Mouse (Mus musculus): ENCODE measurements around the gene Urad. TPM values are rescaled to one million over a fixed set of nuclear protein-coding genes. Genes with fewer than 3 reads are reported as not detected.

Gene Urad
- polyA plus RNA-seq, 1 experiment = not detected

DNA sequence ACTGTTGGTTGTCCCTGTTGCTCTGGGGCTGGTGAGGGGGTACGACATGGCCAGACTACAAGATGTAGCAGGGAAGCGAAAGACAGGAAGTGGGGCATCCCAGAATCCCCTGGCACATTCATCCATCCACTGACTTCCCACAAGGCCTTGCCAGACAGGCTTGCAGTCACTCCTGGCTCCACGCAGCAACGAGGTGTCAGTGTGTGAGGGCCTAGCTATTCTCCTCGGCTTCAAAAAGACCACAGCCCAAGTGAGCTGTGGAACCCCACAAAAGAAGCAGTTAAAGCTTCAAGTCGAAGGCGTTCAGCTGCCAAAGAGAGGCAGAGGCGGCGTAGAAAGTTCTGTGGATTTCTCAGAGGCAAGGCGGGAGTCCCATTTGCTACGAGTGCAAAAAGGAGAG is 36.2 kb upstream of the Urad start:
- H3ac ChIP-seq (ENCODE audit: control insufficient read depth, insufficient read length, low read depth) = no peak overlapping the region
- no peak for TF ChIP-seq MYOD1 (IDR thresholded peaks at IDR 0.05; ENCODE audit: control insufficient read depth, insufficient read length, low read depth)
- TF ChIP-seq FOSL1 (IDR thresholded peaks at IDR 0.05; ENCODE audit: insufficient read depth, low read length, poor library complexity, severe bottlenecking) = no peak
- no peak for TF ChIP-seq CTCF (IDR thresholded peaks at IDR 0.05; ENCODE audit: control insufficient read depth, insufficient read depth, insufficient read length)
- no peak for TF ChIP-seq CEBPB (IDR thresholded peaks at IDR 0.05; ENCODE audit: low read depth)
- no peak for TF ChIP-seq USF1 (IDR thresholded peaks at IDR 0.05; ENCODE audit: low read depth)
- TF ChIP-seq MYOG (IDR thresholded peaks at IDR 0.05; ENCODE audit: control insufficient read depth, extremely low read depth, insufficient read length) = no peak
- no peak for TF ChIP-seq MAX (IDR thresholded peaks at IDR 0.05)

DNA sequence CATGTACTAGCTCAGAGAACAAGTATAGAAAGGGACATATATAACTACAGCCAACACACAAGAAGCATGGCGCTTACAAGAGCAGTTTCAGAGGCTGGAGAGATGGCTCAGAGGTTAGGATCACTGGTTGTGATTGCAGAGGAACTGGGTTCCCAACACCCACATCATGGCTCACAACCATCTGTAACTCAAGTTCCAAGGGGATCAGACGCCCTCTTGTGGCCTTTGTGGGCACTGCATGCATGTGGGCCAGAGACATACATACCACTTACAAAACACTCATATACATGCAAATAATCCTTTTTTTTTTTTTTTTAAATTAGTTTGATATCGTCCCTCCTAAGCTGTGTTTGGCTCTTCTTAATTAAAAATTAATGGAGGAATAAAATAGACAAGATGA is 35.3 kb upstream of the Urad start:
- no peaks in the 10 kb centered on the region for H3K79me2 ChIP-seq (ENCODE audit: control insufficient read depth, insufficient read depth)
- no peaks in the 10 kb centered on the region for H3K36me3 ChIP-seq (ENCODE audit: control insufficient read depth, insufficient read depth)
- H3ac ChIP-seq (ENCODE audit: control insufficient read depth, insufficient read length, low read depth) = no peak overlapping the region
- no peaks in the 10 kb centered on the region for H3K79me3 ChIP-seq (ENCODE audit: low read depth)
- H3K4me3 ChIP-seq (ENCODE audit: insufficient read depth, poor library complexity, severe bottlenecking) = no peak overlapping the region
- TF ChIP-seq USF1 (IDR thresholded peaks at IDR 0.05; ENCODE audit: low read depth) (no peak), CTCF (IDR thresholded peaks at IDR 0.05; ENCODE audit: control insufficient read depth, insufficient read depth, insufficient read length) (peak; percentile 21)
- H3K27me3 ChIP-seq (ENCODE audit: control insufficient read depth, insufficient read depth, insufficient read length) = no peaks in the 10 kb centered on the region

More for the DNA sequence above, 36.2 kb upstream of the Urad start:
- H3K79me2 ChIP-seq (ENCODE audit: control insufficient read depth, insufficient read depth) = no peaks in the 10 kb centered on the region
- H3K4me3 ChIP-seq (ENCODE audit: insufficient read depth, poor library complexity, severe bottlenecking) = no peak overlapping the region
- H3K27me3 ChIP-seq (ENCODE audit: control insufficient read depth, insufficient read depth, insufficient read length) = no peaks in the 10 kb centered on the region
- no peaks in the 10 kb centered on the region for H3K79me3 ChIP-seq (ENCODE audit: low read depth)
- no peaks in the 10 kb centered on the region for H3K36me3 ChIP-seq (ENCODE audit: control insufficient read depth, insufficient read depth)

DNA sequence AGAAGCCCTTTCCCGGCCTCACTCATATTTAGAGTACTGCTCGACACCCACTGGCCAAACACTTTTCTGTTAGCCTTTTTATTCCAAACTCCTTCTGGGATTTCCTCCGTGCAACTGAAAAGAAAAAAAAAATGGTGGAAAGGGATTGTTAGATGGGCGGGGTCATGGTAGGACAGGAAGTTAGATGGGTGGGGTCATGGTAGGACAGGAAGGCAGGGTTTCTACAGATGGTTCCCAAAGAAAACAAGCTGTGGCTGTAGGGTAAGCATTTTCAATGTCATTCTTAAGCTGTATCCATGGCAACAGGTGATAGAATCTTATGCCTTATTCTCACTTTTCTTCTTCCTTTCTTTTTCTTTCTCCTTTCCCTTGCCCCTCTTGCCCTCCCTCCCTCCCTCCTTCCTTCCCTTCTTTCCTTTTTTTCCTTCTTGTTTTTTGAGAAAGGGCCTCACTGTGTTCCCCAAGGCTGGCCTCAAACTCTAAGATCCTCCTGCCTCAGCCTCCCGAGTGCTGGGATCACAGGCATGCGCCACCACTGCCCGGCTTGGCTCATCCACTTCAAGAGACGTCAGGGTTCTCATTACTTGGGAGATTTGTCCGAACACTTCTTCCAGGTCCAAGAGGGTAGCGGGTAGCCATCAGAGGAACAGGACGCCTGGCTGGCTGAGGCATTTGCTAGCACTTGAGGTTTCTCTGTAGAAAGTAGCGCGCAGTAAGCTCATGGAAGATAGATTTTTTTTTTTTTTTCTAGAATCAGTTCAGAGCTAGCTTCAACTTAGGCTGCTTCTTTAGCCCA is 34.2 kb upstream of the Urad start:
- TF ChIP-seq CTCF (IDR thresholded peaks at IDR 0.05; ENCODE audit: control insufficient read depth, insufficient read depth, insufficient read length) (no peak), MAX (IDR thresholded peaks at IDR 0.05) (no peak), USF1 (IDR thresholded peaks at IDR 0.05; ENCODE audit: low read depth) (no peak), MYOG (IDR thresholded peaks at IDR 0.05; ENCODE audit: control insufficient read depth, extremely low read depth, insufficient read length) (no peak), MYOD1 (IDR thresholded peaks at IDR 0.05; ENCODE audit: control insufficient read depth, insufficient read length, low read depth) (no peak), CEBPB (IDR thresholded peaks at IDR 0.05; ENCODE audit: low read depth) (no peak), FOSL1 (IDR thresholded peaks at IDR 0.05; ENCODE audit: insufficient read depth, low read length, poor library complexity, severe bottlenecking) (no peak)
- no peak overlapping the region for H3K4me3 ChIP-seq (ENCODE audit: insufficient read depth, poor library complexity, severe bottlenecking)
- H3K79me3 ChIP-seq (ENCODE audit: low read depth) = no peaks in the 10 kb centered on the region
- no peaks in the 10 kb centered on the region for H3K27me3 ChIP-seq (ENCODE audit: control insufficient read depth, insufficient read depth, insufficient read length)
- H3K36me3 ChIP-seq (ENCODE audit: control insufficient read depth, insufficient read depth) = no peaks in the 10 kb centered on the region
- H3K79me2 ChIP-seq (ENCODE audit: control insufficient read depth, insufficient read depth) = no peaks in the 10 kb centered on the region
- H3ac ChIP-seq (ENCODE audit: control insufficient read depth, insufficient read length, low read depth) = no peak overlapping the region

DNA sequence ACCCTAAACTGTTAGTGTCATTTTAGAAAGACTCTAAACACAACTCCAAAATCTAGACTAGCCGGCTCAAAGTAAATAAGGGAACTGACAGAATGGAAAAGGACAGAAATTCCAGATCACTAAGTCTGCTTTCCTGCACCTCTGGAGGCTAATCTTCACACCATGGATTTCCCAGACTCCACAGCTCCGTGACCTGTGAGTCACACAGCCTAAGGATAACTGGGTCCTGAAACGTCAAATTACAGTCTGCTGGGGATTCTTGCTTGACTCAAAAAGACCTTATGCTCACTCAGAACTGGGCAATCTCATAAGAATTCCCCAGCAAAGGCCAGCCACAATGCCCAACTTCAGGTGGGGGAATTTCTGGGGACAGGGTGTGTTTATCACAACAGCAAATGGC is 33.5 kb upstream of the Urad start:
- Histone ChIP-seq H3K27me3 (ENCODE audit: control insufficient read depth, insufficient read depth, insufficient read length) (no peaks in the 10 kb centered on the region), H3K79me2 (ENCODE audit: control insufficient read depth, insufficient read depth) (no peaks in the 10 kb centered on the region), H3K79me3 (ENCODE audit: low read depth) (no peaks in the 10 kb centered on the region), H3K36me3 (ENCODE audit: control insufficient read depth, insufficient read depth) (no peaks in the 10 kb centered on the region), H3K4me3 (ENCODE audit: insufficient read depth, poor library complexity, severe bottlenecking) (no peak overlapping the region), H3ac (ENCODE audit: control insufficient read depth, insufficient read length, low read depth) (no peak overlapping the region)
- TF ChIP-seq CEBPB (IDR thresholded peaks at IDR 0.05; ENCODE audit: low read depth) (no peak), USF1 (IDR thresholded peaks at IDR 0.05; ENCODE audit: low read depth) (no peak), MYOG (IDR thresholded peaks at IDR 0.05; ENCODE audit: control insufficient read depth, extremely low read depth, insufficient read length) (no peak), FOSL1 (IDR thresholded peaks at IDR 0.05; ENCODE audit: insufficient read depth, low read length, poor library complexity, severe bottlenecking) (no peak)

DNA sequence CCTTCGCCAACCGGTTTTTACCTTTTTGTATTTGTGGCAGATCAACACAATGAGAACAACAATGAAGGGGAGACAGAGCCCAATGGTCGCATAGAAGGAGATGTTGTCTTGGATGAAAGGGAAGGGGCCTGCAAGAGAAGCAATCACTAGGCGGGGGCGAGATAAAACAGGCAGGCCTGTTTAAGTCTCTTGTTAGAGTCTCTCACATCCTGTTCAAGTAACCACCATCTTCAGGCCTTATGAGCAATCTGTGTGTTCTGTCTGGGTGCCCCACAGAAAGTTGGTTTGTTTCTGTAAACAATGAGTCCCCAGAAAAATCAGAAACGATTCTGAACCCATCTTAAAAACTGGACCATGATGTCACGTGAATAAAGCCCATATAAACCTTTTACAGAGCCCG is 32.7 kb upstream of the Urad start:
- TF ChIP-seq CTCF (IDR thresholded peaks at IDR 0.05; ENCODE audit: control insufficient read depth, insufficient read depth, insufficient read length) (no peak), MYOG (IDR thresholded peaks at IDR 0.05; ENCODE audit: control insufficient read depth, extremely low read depth, insufficient read length) (no peak), CEBPB (IDR thresholded peaks at IDR 0.05; ENCODE audit: low read depth) (no peak), USF1 (IDR thresholded peaks at IDR 0.05; ENCODE audit: low read depth) (no peak), MAX (IDR thresholded peaks at IDR 0.05) (no peak), FOSL1 (IDR thresholded peaks at IDR 0.05; ENCODE audit: insufficient read depth, low read length, poor library complexity, severe bottlenecking) (no peak), MYOD1 (IDR thresholded peaks at IDR 0.05; ENCODE audit: control insufficient read depth, insufficient read length, low read depth) (no peak)
- no peaks in the 10 kb centered on the region for H3K79me2 ChIP-seq (ENCODE audit: control insufficient read depth, insufficient read depth)
- no peaks in the 10 kb centered on the region for H3K79me3 ChIP-seq (ENCODE audit: low read depth)
- no peak overlapping the region for H3ac ChIP-seq (ENCODE audit: control insufficient read depth, insufficient read length, low read depth)
- H3K27me3 ChIP-seq (ENCODE audit: control insufficient read depth, insufficient read depth, insufficient read length) = no peaks in the 10 kb centered on the region
- no peak overlapping the region for H3K4me3 ChIP-seq (ENCODE audit: insufficient read depth, poor library complexity, severe bottlenecking)
- H3K36me3 ChIP-seq (ENCODE audit: control insufficient read depth, insufficient read depth) = no peaks in the 10 kb centered on the region

DNA sequence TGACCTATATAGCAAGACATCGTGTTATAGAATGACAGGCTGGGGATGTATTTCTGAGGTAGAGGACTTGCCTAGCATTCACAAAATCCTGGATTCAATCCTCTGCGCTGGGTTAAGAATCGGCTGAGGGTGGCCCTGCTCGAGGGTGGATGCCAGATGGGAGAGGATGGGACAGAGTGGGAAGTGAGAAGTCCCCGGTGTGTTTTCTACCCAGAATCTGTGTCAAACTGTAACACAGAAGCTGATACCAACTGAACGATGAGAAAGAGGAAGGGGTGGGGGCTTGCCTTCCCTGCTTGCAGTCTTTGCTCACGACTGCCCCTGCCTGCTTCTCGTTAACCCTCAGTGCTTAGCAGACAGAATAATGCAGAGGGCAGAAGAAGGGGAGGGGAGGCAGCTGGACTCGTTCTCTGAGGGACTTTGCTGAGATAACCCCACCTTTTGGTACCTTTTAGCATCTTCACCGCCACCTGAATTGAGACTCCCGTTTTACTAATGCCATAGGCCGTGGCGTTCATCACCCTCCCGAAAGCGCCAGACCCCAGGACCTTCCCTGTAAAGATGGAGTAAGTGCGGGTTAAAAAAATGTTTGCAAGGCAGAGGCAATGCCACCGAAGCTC is 32.0 kb upstream of the Urad start:
- no peaks in the 10 kb centered on the region for H3K27me3 ChIP-seq (ENCODE audit: control insufficient read depth, insufficient read depth, insufficient read length)
- no peak for TF ChIP-seq USF1 (IDR thresholded peaks at IDR 0.05; ENCODE audit: low read depth)
- TF ChIP-seq MYOG (IDR thresholded peaks at IDR 0.05; ENCODE audit: control insufficient read depth, extremely low read depth, insufficient read length) = no peak
- TF ChIP-seq MAX (IDR thresholded peaks at IDR 0.05) = no peak
- TF ChIP-seq CTCF (IDR thresholded peaks at IDR 0.05; ENCODE audit: control insufficient read depth, insufficient read depth, insufficient read length) = no peak
- no peak for TF ChIP-seq FOSL1 (IDR thresholded peaks at IDR 0.05; ENCODE audit: insufficient read depth, low read length, poor library complexity, severe bottlenecking)
- no peak for TF ChIP-seq MYOD1 (IDR thresholded peaks at IDR 0.05; ENCODE audit: control insufficient read depth, insufficient read length, low read depth)
- TF ChIP-seq CEBPB (IDR thresholded peaks at IDR 0.05; ENCODE audit: low read depth) = no peak
- no peak overlapping the region for H3K4me3 ChIP-seq (ENCODE audit: insufficient read depth, poor library complexity, severe bottlenecking)
- no peaks in the 10 kb centered on the region for H3K79me3 ChIP-seq (ENCODE audit: low read depth)
- no peaks in the 10 kb centered on the region for H3K79me2 ChIP-seq (ENCODE audit: control insufficient read depth, insufficient read depth)
- H3K36me3 ChIP-seq (ENCODE audit: control insufficient read depth, insufficient read depth) = no peaks in the 10 kb centered on the region
- H3ac ChIP-seq (ENCODE audit: control insufficient read depth, insufficient read length, low read depth) = no peak overlapping the region

Measured in C2C12 (cell line).